Mouse (Mus musculus) ES-Bruce4 (cell line): ENCODE data around the gene U2af1. TPM values are rescaled to one million over a fixed set of nuclear protein-coding genes. Genes with fewer than 3 reads are reported as not detected.

Source experiments
- H3K27ac ChIP-seq: 2 replicates; pipeline ENCODE4 v1.5.1; 2012; ENCODE audit warnings: low read length, inconsistent platforms; ENCODE audit not compliant: insufficient read depth
- H3K27me3 ChIP-seq: 2 replicates; pipeline ENCODE4 v1.6.1; 2012; ENCODE audit warnings: mild to moderate bottlenecking, low read length, inconsistent platforms; ENCODE audit not compliant: control insufficient read depth, poor library complexity, insufficient read depth, severe bottlenecking
- H3K36me3 ChIP-seq: 2 replicates; pipeline ENCODE4 v1.6.1; 2012; ENCODE audit warnings: inconsistent platforms, mild to moderate bottlenecking, low read length, moderate library complexity; ENCODE audit not compliant: control insufficient read depth, poor library complexity, insufficient read depth, severe bottlenecking
- H3K4me1 ChIP-seq: one replicate; pipeline ENCODE4 v1.8.1; 2011; ENCODE audit warnings: low read length; ENCODE audit not compliant: control insufficient read depth, insufficient read depth
- H3K4me3 ChIP-seq: 2 replicates; pipeline ENCODE4 v1.5.1; 2011; ENCODE audit warnings: low read depth, mild to moderate bottlenecking, low read length
- H3K9ac ChIP-seq: 2 replicates; pipeline ENCODE4 v1.6.1; 2012; ENCODE audit warnings: low read depth, mild to moderate bottlenecking, inconsistent platforms; ENCODE audit not compliant: poor library complexity, severe bottlenecking
- H3K9me3 ChIP-seq: replicated peaks from 2 replicates; pipeline ENCODE4 v1.6.1; 2012; ENCODE audit warnings: mild to moderate bottlenecking, low read length, inconsistent platforms; ENCODE audit not compliant: control insufficient read depth, poor library complexity, insufficient read depth, severe bottlenecking
- CTCF ChIP-seq: IDR thresholded peaks from one replicate; pipeline ENCODE4 v1.8.1; 2011; ENCODE audit warnings: low read depth, low read length
- EP300 ChIP-seq: IDR thresholded peaks from 2 replicates; pipeline ENCODE4 v1.6.1; 2011; ENCODE audit warnings: low read depth, low read length; ENCODE audit not compliant: insufficient read depth
- POLR2A ChIP-seq: IDR thresholded peaks from one replicate; pipeline ENCODE4 v1.8.1; 2011; ENCODE audit warnings: low read length; ENCODE audit not compliant: insufficient read depth
- polyA plus RNA-seq: library from polyadenylated mRNA; stranded (reverse); fragments of >200 nt; gene quantifications from 2 replicates; pipeline ENCODE4 v1.2.4, GENCODE M21; 2011; ENCODE audit warnings: low read depth; ENCODE audit not compliant: missing spikeins, insufficient read depth, insufficient read length

U2af1 gene
- polyA plus RNA-seq, 1 experiment = 463 TPM

DNA sequence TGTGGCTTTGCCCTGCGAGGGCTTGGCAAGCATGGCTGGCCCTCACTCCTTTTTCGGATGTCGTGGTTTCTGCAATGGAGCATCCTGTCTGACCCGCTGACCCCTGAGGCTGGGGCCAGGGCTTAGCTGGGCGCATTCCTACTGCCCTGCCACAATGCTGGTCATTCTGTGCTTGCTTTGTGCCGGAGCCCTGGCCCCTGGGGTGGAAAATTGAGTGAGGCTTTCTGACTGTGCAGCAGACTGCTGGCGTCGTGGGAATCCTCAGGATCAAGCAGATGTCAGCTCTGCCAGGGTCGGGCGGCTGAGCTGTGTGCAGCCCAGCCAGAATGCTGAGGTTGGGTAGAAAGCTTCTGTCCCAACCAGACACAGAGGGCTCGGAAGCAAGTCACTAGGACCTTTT lies 11.5 kb upstream of the U2af1 start:
- Histone ChIP-seq H3K36me3 (no peaks in the 10 kb centered on the region), H3K27me3 (no peaks in the 10 kb centered on the region), H3K27ac (no peak overlapping the region), H3K9me3 (no peaks in the 10 kb centered on the region), H3K4me1 (no peaks in the 10 kb centered on the region), H3K9ac (no peak overlapping the region), H3K4me3 (no peak overlapping the region)
- no peak for TF ChIP-seq POLR2A

DNA sequence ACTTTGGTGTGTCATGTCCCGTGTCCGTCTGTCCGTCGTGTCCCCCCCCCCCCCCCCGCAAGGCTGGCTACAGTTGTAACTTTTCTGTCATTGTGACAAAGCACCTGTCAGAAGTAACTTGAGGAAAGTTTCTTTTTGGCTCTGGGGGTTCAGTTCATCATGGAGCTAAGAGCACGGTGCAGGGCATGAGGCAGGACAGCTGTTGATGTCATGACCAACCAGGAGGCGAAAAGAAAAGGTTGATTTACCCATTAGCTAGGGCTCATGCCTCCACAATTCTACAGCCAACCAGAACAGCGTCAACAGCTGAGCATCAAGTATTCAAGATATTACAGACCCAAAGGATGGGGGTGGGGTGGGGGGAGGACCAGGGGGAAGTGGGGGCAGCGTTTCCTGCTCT lies 9.6 kb upstream of the U2af1 start:
- Histone ChIP-seq H3K27me3 (no peaks in the 10 kb centered on the region), H3K4me3 (no peak overlapping the region), H3K4me1 (no peaks in the 10 kb centered on the region), H3K9ac (no peak overlapping the region), H3K27ac (no peak overlapping the region), H3K36me3 (no peaks in the 10 kb centered on the region), H3K9me3 (no peaks in the 10 kb centered on the region)
- no peak for TF ChIP-seq CTCF
- TF ChIP-seq EP300 = no peak
- no peak for TF ChIP-seq POLR2A

DNA sequence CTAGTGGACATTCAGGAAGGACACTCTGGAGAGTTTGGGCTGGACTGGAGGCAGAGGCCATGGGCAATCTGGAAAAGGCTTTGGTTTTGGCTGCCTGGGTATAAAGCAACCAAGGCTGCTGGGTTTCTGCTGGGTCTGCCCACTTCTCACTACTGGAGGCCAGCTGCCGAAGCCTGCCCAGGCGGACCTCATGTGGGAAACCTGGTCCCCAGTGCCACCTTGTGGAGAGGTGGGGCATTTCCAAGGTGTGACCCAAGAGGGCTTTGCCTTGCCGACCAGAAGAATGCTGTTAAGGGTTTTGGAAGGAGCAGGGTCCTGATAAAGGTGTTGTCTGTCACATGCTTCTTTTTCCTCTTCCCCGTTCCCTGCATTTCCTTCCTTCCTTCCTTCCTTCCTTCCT lies 6.1 kb upstream of the U2af1 start:
- Histone ChIP-seq H3K9me3 (no peaks in the 10 kb centered on the region), H3K36me3 (no peaks in the 10 kb centered on the region), H3K27ac (no peak overlapping the region), H3K4me1 (no peaks in the 10 kb centered on the region), H3K4me3 (no peak overlapping the region), H3K27me3 (no peaks in the 10 kb centered on the region), H3K9ac (no peak overlapping the region)
- TF ChIP-seq CTCF (peak; percentile 95), POLR2A (no peak), EP300 (0 out of 2 replicates have a peak, but pooled peaks have one; percentile 31)

GRCm38 (mm10) chr17:31662855-31663254 lies 4.2 kb upstream of the U2af1 start:
- no peaks in the 10 kb centered on the region for H3K36me3 ChIP-seq
- TF ChIP-seq EP300 (no peak), CTCF (peak; percentile 2)
- H3K27ac ChIP-seq = no peak overlapping the region

DNA sequence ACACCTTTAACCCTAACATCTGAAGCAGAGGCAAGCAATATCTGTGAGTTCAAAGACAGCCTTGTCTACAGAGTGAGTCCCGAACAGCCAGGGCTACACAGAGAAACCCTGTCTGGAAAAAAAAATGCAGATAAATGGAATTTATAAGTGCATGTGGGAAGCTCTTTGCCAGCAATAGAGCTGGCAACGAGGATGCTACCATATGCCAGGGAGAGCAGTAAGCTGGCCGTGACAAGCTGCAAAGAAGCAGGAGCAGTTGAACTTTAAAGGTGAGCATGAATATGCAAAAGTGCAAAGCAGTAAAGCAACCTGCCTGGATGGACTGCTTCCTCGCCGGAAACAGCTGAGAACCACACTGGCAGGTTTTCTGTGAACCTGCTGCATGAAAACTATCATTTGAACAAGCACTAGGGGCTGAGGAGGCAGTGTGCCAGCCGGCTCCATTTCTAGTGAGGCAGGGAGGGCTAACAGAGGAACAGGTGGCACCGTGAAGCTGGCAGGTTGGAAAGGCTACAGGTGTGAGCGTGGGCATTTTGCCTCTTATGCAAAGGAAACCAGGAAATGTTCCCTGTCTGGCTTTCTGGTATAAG lies 2.1 kb upstream of the U2af1 start:
- Histone ChIP-seq H3K4me3 (no peak overlapping the region), H3K9ac (no peak overlapping the region), H3K4me1 (no peaks in the 10 kb centered on the region), H3K27ac (no peak overlapping the region), H3K9me3 (no peaks in the 10 kb centered on the region), H3K36me3 (peaks cover 13% of the 10 kb centered on the region), H3K27me3 (no peaks in the 10 kb centered on the region)
- TF ChIP-seq POLR2A (no peak), CTCF (no peak), EP300 (no peak)

More at GRCm38 (mm10) chr17:31662855-31663254, 4.2 kb upstream of the U2af1 start:
- no peaks in the 10 kb centered on the region for H3K9me3 ChIP-seq
- no peaks in the 10 kb centered on the region for H3K27me3 ChIP-seq
- H3K9ac ChIP-seq = no peak overlapping the region
- no peaks in the 10 kb centered on the region for H3K4me1 ChIP-seq
- no peak overlapping the region for H3K4me3 ChIP-seq

DNA sequence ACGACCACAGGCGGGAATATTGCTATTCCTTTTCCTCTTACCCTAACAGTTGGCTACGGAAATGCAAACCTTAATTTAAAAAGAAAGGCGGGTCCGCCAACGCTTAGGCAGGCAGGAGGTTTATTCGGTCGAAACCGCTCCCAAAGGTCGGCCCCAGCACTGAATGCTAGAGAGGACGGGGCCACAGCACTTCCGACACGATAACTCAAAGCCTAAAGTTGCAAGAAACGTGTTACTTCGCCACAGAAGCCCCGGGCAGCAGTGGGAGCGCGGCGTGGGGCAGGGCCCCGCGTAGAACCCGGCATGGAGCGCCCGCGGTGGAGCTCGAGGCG lies 590 bp downstream of the U2af1 start:
- Histone ChIP-seq H3K27ac (0 out of 2 replicates have a peak overlapping the region, but pooled peaks have one; percentile 12), H3K4me3 (peak overlapping the region; percentile 81), H3K9ac (peak overlapping the region; percentile 96), H3K9me3 (no peaks in the 10 kb centered on the region), H3K27me3 (no peaks in the 10 kb centered on the region), H3K4me1 (no peaks in the 10 kb centered on the region), H3K36me3 (peaks cover 34% of the 10 kb centered on the region)
- TF ChIP-seq CTCF = no peak
